Mouse (Mus musculus): Measurements from ENCODE around the gene Sept9. TPM values are rescaled to one million over a fixed set of nuclear protein-coding genes. Genes with fewer than 3 reads are reported as not detected.
A peak's percentile ranks its signal among the peaks of the same experiment; 100 is the strongest.

Gene Sept9
- polyA plus RNA-seq (2015; fragmentation: Nextera tagmentation; extraction: Ambion mirVana): 44.1 and 55.5 TPM in 2 replicates

DNA sequence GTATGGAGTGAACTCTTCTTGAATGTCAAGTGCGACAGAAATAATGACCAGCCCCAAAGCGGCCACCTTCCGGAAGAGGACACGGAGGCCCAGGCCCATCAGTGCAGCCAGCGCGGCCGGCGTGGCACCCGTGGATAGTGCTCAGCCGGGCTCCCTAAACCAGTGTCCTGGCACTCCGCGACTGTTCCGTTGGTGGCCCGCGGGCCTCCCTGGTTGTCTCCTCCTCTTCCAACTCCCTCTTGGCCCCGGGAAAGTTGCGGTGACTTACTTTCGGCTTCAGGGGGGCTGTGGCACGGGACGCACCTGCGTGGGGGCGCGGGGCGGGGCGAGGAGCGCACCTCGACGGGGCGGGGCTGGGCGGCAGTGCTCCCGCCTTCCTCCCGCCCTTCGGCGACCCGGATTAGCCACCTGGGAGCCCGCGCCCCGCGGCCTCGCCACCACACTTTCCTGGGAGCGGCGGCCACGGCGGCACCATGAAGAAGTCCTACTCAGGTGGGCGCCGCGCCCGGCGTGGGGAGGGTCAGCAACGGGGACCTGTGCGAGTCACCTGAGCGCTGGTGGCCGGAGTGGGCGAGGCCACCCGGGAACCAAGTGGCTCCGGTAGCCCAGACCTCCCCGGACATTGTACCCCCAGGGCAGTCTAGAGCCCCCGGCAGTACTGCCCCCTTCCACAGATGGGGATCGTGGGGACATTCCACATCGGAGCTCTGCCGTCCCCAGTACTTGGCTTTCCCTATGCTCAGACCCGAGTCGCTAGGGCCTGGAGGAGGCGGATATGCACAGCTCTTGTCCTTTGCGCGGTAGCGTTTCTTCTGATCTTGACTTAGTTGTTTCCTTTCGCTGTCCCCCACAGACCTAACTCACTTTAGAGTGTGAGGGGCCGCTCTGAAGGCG, at the start of gene Sept9:
Gene Sept9 (plus strand): TSS at position 380 of the 894 bp plus-strand sequence.
- H3K4me2 ChIP-seq: peak within 1 kb of the TSS; percentile 59
- WGBS (ENCODE audit: insufficient replicate concordance): 3% methylated on average over 70 of the region's 70 CpGs
- H3K27ac ChIP-seq: peak within 1 kb of the TSS; percentile 39
- peak within 1 kb of the TSS; percentile 62 for H3K9ac ChIP-seq
- no peaks in the 10 kb centered on the region for H3K36me3 ChIP-seq
- 0 out of 2 replicates have a peak, but pooled peaks have one; percentile 16 for ATAC-seq (ENCODE audit: low read depth)
- no peaks in the 10 kb centered on the region for H3K9me3 ChIP-seq (replicated peaks)
- peak within 1 kb of the TSS; percentile 55 for H3K4me3 ChIP-seq (replicated peaks)
- peaks cover 38% of the 10 kb centered on the region for H3K4me1 ChIP-seq (replicated peaks)
- no peak for DNase-seq
- H3K27me3 ChIP-seq: peaks cover 61% of the 10 kb centered on the region

DNA sequence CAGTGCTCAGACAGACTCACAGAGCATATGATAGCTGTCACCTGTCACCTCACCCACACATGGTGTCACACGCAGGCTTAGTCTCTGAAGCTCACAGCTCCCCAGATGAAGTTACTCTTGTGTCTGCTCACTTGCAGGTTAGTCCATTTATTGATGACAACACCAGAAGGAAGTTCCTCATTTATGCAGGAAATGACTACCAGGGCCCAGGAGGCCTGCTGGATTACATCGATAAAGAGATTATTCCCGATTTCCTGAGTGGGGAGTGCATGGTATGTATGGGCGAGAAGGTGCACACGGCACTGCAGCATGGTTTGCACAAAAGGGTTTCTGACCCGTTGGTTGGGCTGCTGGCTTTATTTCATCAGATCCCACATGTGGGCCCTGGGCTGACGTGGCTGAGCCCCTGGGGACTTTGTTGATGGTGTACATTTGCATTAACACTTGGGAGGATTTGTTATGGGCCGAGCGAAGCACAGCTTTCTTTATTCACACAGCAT, 48.9 kb upstream of the Sept9 start:
- WGBS (ENCODE audit: insufficient replicate concordance): 57% methylated on average over 9 of the region's 9 CpGs
- Histone ChIP-seq H3K4me2 (no peak overlapping the region), H3K9ac (no peak overlapping the region), H3K4me1 (replicated peaks) (peaks cover 18% of the 10 kb centered on the region; the same call in 1 of the 2 replicates), H3K4me3 (replicated peaks) (no peak overlapping the region), H3K27me3 (no peaks in the 10 kb centered on the region), H3K9me3 (replicated peaks) (no peaks in the 10 kb centered on the region), H3K27ac (no peak overlapping the region), H3K36me3 (peaks cover 88% of the 10 kb centered on the region)
- ATAC-seq (ENCODE audit: low read depth) (no peak), DNase-seq (no peak)

DNA sequence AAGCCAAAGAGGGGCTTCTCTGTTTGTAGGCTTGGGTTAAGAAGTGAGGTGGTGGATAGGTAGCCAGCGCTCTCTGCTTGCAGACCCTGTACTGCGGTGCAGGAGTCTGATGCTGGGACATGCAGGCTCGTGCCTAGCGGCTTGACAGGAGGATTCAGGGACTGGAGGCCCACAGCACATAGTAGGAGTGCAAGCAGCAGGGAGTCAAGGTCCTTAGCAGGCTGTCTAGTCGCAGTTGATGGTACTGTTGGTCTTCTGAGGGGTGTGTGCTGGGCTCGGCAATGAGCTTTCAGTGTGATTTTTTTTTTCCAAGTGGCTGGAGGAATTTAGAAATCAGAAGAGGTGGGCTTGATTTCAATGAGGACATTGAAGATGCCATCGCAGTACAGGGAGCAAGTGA, 48.0 kb upstream of the Sept9 start:
- H3K9ac ChIP-seq: no peak overlapping the region
- DNase-seq: no peak
- ATAC-seq (ENCODE audit: low read depth): no peak
- no peak overlapping the region for H3K27ac ChIP-seq
- peaks cover 88% of the 10 kb centered on the region for H3K36me3 ChIP-seq
- H3K27me3 ChIP-seq: no peaks in the 10 kb centered on the region
- no peaks in the 10 kb centered on the region for H3K9me3 ChIP-seq (replicated peaks)
- H3K4me2 ChIP-seq: no peak overlapping the region
- peaks cover 22% of the 10 kb centered on the region for H3K4me1 ChIP-seq (replicated peaks)
- H3K4me3 ChIP-seq (replicated peaks): no peak overlapping the region
- WGBS (ENCODE audit: insufficient replicate concordance): 89% methylated on average over 7 of the region's 7 CpGs

DNA sequence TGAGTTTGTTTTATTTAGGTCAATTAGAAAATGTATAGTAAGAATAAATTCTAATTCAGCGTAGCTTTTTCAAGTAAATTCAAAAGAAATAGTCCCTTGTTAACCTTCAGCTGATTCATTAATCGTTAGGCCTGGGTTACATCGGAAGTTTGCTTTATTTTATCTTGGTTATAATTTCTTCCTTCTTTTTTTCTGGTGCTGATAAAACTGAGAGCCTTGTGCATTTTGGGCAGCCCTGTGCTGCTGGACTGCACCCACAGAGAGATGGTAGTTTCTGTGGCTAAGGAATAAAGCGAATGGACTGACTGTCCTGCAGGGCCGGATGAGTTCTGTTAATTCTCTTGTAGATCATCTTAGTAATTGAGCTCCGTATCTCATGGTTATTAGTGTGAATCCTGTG, 46.9 kb upstream of the Sept9 start:
- peaks cover 14% of the 10 kb centered on the region for H3K4me1 ChIP-seq (replicated peaks)
- H3K9ac ChIP-seq: no peak overlapping the region
- ATAC-seq (ENCODE audit: low read depth) (no peak), DNase-seq (no peak)
- no peak overlapping the region for H3K4me3 ChIP-seq (replicated peaks)
- H3K4me2 ChIP-seq: no peak overlapping the region
- H3K27me3 ChIP-seq: no peaks in the 10 kb centered on the region
- 76% methylated on average over 6 of the region's 6 CpGs for WGBS (ENCODE audit: insufficient replicate concordance)
- H3K9me3 ChIP-seq (replicated peaks): no peaks in the 10 kb centered on the region
- peaks cover 85% of the 10 kb centered on the region for H3K36me3 ChIP-seq
- H3K27ac ChIP-seq: no peak overlapping the region

DNA sequence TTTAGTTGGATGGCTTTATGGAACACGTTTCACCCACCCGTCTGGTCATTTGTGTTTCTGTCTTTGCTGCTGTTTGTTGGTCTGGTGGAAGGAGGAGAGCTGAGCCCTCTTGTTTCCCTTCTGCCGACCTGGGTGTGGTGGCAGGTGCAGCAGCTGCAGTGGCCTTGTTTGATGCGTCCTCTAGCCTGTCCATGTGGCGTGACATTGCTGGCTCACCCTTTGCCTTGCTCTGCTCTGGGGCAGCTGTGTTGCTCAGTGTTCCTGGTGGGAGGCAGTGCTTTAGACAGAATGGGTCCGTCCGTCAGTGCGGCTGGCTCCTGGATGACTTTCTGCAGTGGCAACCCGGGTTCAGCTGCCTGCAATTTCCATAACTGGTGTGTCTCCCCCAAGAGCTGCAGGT, 45.9 kb upstream of the Sept9 start:
- Histone ChIP-seq H3K36me3 (peaks cover 81% of the 10 kb centered on the region), H3K27ac (no peak overlapping the region)
- ATAC-seq (ENCODE audit: low read depth): no peak

DNA sequence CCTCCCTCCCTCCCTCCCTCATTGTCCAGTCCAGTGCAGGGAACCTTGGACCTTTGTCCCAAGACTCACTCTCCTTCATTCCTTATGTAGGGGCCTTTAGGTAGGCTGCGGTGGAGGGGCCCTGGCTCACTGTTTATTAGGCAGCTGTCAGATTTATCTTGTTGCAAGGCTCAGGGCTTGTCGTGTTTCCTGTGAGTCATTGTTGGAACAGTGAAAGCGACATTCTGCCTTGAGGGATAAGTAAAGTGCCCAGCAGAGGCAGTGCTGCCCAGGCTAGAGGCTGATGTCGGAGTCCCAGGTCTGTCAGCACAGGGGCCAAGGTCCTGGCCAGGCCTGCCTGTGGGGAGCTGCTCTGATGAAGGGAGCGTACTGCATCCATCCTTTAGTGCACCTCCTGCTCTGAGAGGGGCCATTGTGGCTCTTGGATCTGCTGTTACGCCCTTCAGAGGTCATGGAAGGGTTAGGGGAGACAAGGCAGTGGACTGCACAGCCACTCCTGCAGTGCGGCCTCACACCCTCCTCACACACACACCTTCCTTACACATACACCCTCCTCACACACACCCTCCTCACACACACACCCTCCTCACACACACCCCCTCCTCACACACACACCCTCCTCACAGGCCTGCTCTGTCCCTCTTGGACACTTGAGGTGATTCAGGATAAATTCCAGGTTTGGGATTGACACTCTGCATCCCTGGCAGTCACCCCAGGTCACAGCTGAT, 45.2 kb upstream of the Sept9 start:
- no peaks in the 10 kb centered on the region for H3K27me3 ChIP-seq
- peaks cover 78% of the 10 kb centered on the region for H3K36me3 ChIP-seq
- H3K4me2 ChIP-seq: no peak overlapping the region
- ATAC-seq (ENCODE audit: low read depth) (no peak; the same call in 1 of the 2 replicates), DNase-seq (no peak)
- 54% methylated on average over 7 of the region's 7 CpGs for WGBS (ENCODE audit: insufficient replicate concordance)
- H3K4me3 ChIP-seq (replicated peaks): no peak overlapping the region
- H3K9ac ChIP-seq: no peak overlapping the region
- H3K27ac ChIP-seq: no peak overlapping the region
- peaks cover 10% of the 10 kb centered on the region for H3K4me1 ChIP-seq (replicated peaks)
- no peaks in the 10 kb centered on the region for H3K9me3 ChIP-seq (replicated peaks)

More for the DNA sequence above, 45.9 kb upstream of the Sept9 start:
- Histone ChIP-seq H3K4me2 (no peak overlapping the region), H3K9ac (no peak overlapping the region), H3K4me1 (replicated peaks) (peaks cover 10% of the 10 kb centered on the region), H3K27me3 (no peaks in the 10 kb centered on the region), H3K4me3 (replicated peaks) (no peak overlapping the region), H3K9me3 (replicated peaks) (no peaks in the 10 kb centered on the region)
- no peak for DNase-seq
- WGBS (ENCODE audit: insufficient replicate concordance): 73% methylated on average over 9 of the region's 9 CpGs

DNA sequence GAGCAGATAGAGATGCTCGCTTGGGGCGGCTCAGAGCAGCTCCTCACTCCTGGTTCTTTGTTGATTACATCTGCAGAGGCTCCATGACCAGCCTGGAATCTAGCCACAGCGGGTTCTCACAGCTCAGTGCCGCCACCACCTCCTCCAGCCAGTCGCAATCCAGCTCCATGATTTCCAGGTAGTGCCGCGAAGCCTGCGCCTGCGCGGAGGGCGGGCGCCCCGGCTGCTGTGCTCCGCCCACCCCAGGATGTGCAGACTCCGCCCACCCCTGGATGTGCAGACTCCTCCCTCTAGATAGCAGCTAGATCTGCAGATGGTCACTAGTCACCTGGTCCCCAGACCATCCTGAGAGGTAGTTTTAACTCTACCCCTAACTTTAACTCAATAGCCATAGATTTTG, 42.7 kb upstream of the Sept9 start:
- Histone ChIP-seq H3K4me3 (replicated peaks) (no peak overlapping the region), H3K4me2 (no peak overlapping the region), H3K36me3 (peaks cover 60% of the 10 kb centered on the region), H3K27ac (no peak overlapping the region), H3K9me3 (replicated peaks) (no peaks in the 10 kb centered on the region), H3K4me1 (replicated peaks) (peaks cover 7% of the 10 kb centered on the region), H3K27me3 (no peaks in the 10 kb centered on the region), H3K9ac (no peak overlapping the region)
- peak; percentile 42 for ATAC-seq (ENCODE audit: low read depth)
- peak; percentile 51 for DNase-seq
- WGBS (ENCODE audit: insufficient replicate concordance): 61% methylated on average over 14 of the region's 15 CpGs

DNA sequence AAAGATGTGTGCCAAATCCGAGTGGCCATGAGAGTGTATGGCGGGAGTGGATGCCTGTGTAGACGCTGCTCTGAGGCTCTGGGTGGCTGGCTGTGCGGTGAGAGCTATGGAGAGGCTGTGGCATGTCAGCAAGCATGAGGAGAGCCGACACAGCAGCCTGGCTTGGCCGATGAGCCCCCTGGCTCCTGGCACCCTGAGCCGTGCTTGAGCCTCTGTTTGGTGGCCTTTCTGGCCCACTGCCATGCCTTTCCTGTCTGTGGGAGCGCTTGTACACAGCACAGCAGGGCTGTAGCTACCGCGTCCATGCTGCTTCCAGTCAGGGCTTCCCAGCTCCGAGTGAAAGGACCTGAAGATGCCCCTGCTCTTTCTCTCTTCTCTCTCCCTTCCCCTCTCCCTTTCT, 41.1 kb upstream of the Sept9 start:
- H3K27me3 ChIP-seq: no peaks in the 10 kb centered on the region
- no peak overlapping the region for H3K27ac ChIP-seq
- H3K4me2 ChIP-seq: no peak overlapping the region
- no peak overlapping the region for H3K4me3 ChIP-seq (replicated peaks)
- ATAC-seq (ENCODE audit: low read depth): no peak
- no peak for DNase-seq
- peaks cover 5% of the 10 kb centered on the region for H3K4me1 ChIP-seq (replicated peaks)
- no peak overlapping the region for H3K9ac ChIP-seq
- no peaks in the 10 kb centered on the region for H3K9me3 ChIP-seq (replicated peaks)
- WGBS (ENCODE audit: insufficient replicate concordance): 90% methylated on average over 11 of the region's 11 CpGs
- peaks cover 51% of the 10 kb centered on the region for H3K36me3 ChIP-seq

DNA sequence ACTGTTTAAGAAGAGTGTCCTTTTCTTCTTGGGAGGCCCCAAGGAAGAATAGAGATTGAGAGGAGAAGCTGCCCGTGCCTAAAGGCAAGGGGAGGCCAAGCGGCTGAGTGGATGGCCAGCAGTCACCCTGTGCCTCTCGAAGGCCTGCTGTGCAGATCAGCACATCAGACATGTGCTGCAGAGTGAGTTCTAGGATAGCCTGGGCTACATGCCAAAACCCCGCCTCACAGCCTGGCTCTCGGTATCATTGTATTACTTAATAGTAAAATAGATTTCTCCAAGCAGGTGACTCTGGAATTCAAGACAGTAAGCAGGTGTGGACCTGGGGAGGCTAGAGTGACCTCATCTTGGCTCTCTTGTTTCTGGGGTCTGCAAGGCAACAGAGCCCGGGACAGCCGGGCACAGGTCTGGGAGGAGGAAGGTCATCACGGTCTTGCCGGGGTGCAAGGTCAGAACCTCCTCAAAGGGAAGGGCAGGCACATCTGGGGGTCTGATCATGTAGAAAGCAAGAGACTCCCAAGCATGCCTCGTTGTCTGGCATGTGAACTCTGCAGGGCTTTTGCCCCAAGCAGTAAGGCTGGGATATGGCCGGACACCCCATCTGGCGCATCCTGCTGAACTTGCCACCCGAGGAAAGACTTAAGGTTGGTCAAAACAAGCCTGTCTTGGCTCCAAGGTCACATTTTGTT, 40.1 kb upstream of the Sept9 start:
- Histone ChIP-seq H3K9me3 (replicated peaks) (no peaks in the 10 kb centered on the region), H3K27ac (no peak overlapping the region), H3K36me3 (peaks cover 44% of the 10 kb centered on the region), H3K4me2 (no peak overlapping the region), H3K4me3 (replicated peaks) (no peak overlapping the region), H3K27me3 (no peaks in the 10 kb centered on the region), H3K4me1 (replicated peaks) (peaks cover 5% of the 10 kb centered on the region), H3K9ac (no peak overlapping the region)
- WGBS (ENCODE audit: insufficient replicate concordance): 86% methylated on average over 13 of the region's 13 CpGs
- DNase-seq: no peak
- no peak for ATAC-seq (ENCODE audit: low read depth)

DNA sequence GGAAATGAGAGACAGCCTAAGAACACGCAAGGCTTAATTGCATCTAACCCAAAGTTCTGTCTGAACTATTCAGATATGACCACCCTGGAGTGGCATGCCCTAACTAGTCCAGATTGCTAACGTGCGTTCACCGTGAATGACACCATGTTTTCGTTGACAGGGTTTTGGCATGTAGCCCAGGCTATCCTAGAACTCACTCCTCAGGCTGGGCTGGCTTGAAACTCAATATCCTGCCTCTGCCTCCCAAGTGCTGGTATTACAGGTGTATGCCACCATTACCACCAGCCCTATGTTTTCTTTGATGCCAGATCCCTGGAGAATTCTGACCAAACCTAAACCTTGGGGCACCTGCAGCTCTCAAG, 39.5 kb upstream of the Sept9 start:
- Histone ChIP-seq H3K36me3 (peaks cover 39% of the 10 kb centered on the region), H3K27ac (no peak overlapping the region), H3K9me3 (replicated peaks) (no peaks in the 10 kb centered on the region), H3K4me2 (no peak overlapping the region), H3K4me3 (replicated peaks) (no peak overlapping the region), H3K4me1 (replicated peaks) (peaks cover 5% of the 10 kb centered on the region), H3K9ac (no peak overlapping the region), H3K27me3 (no peaks in the 10 kb centered on the region)
- WGBS (ENCODE audit: insufficient replicate concordance): 87% methylated on average over 5 of the region's 5 CpGs
- no peak for ATAC-seq (ENCODE audit: low read depth)
- DNase-seq: no peak

DNA sequence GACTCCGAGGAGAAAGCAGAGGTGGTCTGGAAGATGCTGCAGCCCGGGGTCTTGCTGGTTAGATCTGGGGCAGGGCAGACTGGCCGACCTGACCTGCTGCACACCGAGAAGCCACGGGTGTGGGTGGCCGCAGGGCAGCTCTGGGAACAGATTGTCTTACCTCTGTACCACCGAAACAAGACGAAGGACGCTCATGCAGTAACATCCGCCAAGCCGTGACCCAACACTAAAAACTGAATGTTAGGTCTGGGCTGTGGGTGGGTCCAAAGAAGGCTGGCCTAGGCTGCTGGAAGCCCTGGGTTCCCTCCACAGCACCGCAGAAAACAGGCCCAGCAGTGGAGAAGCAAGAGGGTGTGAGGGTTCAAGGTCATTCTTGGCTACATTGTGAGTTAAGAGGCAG, 38.7 kb upstream of the Sept9 start:
- Histone ChIP-seq H3K27ac (no peak overlapping the region), H3K9ac (no peak overlapping the region), H3K9me3 (replicated peaks) (no peaks in the 10 kb centered on the region), H3K4me2 (no peak overlapping the region), H3K27me3 (no peaks in the 10 kb centered on the region), H3K4me3 (replicated peaks) (no peak overlapping the region), H3K4me1 (replicated peaks) (peaks cover 5% of the 10 kb centered on the region), H3K36me3 (peaks cover 30% of the 10 kb centered on the region)
- 80% methylated on average over 12 of the region's 12 CpGs for WGBS (ENCODE audit: insufficient replicate concordance)
- DNase-seq: no peak
- ATAC-seq (ENCODE audit: low read depth): no peak
